Mouse (Mus musculus): ENCODE measurements around the gene Hk2.
A peak's percentile ranks its signal among the peaks of the same experiment; 100 is the strongest.

The Hk2 gene

DNA sequence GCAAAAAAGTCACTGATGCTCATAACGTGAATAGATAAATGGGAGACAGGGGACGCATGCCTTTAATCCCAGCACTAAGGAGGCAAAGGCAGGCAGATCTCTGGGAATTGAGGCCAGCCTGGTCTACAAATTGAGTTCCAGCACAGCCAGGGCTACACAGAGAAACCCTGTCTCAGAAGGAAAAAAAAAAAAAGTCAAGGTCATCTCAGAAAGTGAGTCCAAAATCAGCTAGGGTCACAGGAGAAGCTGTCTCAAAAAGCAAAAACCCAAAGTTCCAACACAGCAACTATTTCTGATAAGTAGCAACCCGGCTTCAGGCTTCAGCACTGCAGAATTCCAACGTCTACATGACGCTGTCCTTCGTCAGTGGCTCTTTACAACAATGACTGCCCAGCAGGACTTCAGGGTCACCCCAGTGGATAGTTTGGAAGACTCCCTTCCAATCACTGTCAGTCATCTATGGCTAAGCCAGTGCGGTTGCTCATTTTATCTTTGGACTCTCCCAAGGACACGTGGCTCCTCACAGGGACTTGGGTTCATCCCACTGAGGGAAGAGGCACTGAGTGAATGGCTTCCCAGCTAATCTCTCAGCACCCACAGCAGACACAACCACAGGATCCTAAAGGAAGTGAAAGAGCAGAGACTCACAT, 33.3 kb downstream of the Hk2 start:
- DNase-seq (ENCODE audit: low read depth, low spot score), result no peak

DNA sequence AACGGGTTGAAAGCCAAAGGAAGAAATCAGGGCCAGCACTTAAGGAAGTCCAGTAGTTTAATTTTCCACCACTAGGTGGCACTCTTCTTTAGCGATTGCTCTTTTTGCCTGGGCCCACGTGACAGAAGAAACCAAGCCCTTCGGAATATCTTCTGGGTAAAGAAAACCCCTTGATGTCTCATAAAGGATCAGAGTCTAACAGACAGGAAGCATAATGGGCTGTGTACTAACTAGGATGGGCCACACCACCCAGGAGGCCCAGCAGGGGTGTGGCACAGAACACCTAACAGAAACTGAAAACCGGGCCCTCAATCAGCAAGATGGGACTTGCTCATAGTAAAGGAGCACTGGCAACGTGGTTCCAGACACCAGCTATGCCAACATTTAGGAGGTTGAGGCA, 34.0 kb downstream of the Hk2 start:
- DNase-seq (ENCODE audit: low read depth, low spot score), result peak; percentile 90

DNA sequence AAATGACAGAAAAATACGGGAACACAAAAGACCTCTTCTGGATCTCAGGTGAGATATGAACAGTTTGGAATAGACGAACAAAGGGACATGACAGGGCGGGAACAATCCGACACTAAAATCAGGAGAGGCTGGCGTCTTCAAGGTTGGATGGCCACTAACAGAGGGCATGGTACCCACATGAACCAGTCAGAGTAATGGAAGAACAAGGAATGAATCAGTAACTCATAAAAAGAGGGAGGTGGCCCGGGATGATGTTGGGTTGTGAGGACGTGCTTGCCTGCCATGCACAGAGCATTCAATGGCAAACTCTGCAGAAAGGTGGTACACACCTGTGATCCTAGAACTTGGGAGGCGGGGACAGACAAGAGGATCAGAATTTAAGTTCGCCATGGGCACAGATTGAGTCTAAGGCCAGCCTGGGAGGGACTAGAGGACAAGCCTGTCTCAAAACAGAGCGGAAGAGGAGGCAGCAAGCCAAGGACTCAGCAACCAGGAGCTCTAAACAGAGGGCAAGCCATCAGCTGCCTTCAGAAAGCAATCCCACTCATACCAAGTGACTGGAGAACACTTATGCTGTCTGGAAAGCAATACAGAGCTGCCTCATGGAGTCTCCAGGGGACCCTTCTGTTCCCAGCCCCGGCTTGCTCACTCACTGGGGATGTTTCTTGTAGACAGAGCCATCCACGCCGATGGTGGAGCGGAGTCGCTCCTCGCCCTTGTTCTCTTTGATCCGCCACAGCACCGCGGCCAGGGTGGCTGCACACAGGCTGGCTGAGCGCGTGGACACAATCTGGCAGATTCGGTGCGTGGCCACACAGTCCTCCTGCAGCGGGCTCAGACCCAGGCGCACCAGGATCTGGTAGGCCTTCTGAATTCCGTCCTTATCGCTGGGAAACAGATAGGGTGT, 36.4 kb downstream of the Hk2 start:
- DNase-seq (ENCODE audit: low read depth, low spot score), result no peak

DNA sequence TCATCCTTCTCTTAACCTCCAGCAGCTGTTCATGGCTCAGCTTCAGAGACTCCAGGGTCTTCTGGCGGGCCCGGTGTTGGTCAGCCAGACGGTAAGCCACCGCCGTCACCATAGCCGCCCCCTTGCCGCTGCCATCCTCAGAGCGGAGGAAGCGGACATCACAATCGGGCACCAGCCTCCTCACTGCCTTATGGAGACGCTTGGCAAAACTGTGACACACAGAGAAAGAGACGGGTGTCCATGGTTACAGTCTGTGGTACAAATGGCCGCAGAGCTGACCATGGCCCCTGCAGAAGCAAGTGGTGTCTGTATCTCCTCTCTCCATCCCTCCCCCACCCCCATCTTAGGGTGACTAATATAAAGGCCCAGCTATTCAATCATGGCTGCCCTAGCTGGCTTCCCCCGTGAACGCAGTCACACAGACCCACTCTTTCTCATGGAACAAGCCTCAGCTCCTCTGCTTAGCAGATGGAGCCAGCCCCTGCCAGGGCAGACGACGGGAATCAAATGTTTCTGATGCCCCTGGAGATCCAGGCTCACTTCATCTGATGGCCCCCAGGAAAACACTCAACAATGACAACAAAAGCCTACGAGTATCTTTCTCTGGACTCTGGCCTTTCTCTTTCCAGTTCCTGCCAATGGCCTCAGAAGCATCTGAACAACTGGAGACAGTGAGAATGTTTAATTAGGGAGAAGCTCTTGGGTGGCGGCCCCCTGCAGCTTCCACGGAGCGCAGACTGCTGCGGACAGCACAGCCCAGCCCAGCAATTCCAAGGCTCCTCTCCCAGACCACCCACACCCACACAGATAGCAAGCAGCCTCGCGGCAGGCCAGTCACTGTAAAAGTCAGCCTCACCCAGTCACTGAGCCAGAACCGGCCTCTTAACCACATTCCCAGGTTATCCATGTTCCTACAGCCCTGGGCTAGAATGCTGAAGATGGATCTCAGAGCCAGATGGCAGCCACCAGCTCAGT, 37.3 kb downstream of the Hk2 start:
- DNase-seq (ENCODE audit: low read depth, low spot score), result no peak

DNA sequence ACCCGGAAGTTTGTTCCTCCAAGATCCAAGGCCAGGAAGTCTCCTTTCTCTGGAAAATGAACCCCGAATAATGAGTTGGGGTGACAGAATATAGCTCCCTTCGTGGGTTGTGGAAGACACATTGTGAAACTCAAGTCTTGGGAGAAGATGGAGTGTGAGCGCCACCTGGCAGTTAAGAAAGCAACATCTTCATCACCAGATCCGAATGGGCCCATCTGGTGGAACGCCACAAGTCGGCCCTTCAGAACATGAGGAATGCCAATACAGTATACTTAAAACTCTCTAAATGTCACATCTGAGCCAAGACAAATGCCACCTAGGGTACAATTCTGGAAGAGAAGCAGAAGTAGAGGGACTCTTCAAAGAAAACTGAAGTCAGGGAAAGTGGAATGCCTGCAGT, 38.9 kb downstream of the Hk2 start:
- no peak for DNase-seq (ENCODE audit: low read depth, low spot score)

DNA sequence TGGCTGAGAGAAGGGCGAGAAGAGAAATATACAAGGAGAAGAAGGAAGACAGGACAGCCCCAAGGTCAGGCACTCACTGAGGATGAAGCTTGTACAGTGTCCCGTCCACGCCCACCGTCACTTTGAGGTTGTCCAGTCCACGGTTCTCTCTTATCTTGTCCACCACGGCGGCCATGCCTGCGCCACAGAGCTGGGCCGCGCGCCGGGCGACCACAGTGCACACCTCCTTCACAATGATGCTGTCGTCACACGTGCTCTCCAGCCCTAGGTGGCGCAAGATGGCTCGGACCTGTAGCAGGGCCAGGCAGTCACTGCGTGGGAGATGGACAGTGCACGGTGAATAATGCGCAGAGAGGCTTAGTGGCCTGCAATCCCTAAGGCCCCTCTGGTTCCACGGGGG, 45.6 kb downstream of the Hk2 start:
- no peak for DNase-seq (ENCODE audit: low read depth, low spot score)

DNA sequence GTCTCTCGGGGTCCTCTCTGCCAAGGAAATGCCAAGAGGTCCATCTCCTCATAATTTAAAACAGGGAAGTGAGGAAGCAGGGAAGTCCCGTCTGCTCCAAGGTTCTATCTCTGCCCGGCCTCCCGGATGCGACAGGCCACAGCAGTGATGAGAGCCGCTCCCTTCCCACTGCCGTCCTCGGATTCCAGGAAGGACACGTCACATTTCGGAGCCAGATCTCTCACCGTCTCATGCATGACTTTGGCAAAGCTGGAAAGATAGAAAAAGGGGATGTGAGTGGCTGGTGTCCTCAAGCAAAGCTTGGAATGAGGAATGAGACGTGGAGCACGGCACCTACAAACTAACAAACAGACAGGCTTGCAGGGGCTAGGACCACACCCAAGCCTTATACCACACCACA, 47.0 kb downstream of the Hk2 start:
- DNase-seq (ENCODE audit: low read depth, low spot score), result no peak

DNA sequence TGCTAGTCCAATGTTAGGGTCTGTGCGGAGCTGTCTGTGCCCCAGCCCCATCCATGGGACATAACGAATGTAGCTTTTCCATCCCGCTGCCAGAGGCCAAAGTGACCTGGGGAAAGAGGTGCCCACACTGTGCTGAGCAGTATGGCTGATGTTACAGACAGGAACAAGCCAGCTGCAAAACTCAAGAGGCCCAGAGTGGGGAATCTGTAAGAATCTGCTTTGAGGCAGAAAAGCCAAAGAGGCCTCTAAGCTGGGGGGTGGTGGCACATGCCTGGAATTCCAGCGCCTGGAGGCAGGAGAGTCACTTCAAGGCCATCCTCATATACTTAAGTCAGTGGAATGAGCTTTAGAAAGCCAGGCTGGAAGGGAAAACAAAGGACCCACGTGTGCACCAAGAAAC, 50.9 kb downstream of the Hk2 start:
- DNase-seq (ENCODE audit: low read depth, low spot score), result no peak

DNA sequence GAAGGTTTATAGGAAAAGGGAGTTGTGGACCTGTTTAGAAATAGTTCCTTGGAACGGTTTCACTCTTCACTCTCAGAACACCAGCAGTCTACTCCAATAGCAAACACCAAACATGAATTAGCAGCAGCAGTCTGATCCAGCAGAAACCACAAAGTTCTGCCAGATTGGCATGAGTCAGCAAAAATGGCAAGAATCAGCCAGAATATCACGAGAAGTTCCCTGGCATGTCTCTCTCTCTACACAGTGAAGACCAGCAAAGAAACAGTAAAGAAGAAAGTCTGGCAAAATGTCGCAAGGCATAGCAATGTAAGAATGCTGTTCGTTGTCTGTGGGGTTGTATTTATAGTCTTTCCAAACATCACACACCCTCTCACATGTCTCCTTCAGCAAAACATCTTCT, 58.1 kb downstream of the Hk2 start:
- no peak for DNase-seq (ENCODE audit: low read depth, low spot score)

DNA sequence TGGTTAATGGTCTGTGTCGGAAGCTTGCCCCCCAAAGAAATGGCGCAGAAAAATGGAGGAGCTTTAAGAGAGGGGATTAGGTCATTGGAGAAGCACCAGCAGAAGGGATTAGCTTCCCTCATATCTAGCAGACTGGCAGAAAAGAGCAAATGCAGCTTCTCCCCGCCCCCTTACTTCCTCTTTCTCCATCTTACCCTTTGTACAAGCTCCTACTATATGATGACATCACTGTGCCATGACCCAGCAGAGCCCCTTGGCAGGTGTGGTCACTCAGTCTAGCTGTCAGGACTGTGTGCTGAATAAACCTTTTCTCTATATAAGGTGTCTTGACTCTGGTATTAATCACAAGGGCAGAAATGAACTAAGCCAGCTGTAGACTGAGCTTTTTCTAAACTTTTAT, 58.6 kb downstream of the Hk2 start:
- DNase-seq (ENCODE audit: low read depth, low spot score), result no peak

DNA sequence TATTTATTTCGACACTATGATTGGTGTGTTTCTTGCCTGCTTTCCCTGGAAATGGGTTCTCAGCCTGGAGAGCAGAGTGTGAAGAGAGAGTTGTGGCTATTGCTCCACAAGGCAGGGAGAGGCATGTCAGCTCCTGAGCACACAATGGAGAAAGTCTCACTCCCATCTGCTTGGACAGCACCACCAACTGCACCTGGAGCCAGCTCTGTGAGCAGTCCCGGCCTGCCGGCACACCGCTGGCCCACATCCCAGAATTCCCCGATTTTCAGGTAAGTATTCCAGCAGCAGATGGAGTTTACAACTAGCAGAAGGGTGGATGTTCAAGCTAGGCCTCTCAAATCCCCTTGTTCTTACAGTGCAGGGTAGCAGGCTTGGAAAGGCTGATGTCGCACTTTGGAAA, 59.0 kb downstream of the Hk2 start:
- no peak for DNase-seq (ENCODE audit: low read depth, low spot score)

DNA sequence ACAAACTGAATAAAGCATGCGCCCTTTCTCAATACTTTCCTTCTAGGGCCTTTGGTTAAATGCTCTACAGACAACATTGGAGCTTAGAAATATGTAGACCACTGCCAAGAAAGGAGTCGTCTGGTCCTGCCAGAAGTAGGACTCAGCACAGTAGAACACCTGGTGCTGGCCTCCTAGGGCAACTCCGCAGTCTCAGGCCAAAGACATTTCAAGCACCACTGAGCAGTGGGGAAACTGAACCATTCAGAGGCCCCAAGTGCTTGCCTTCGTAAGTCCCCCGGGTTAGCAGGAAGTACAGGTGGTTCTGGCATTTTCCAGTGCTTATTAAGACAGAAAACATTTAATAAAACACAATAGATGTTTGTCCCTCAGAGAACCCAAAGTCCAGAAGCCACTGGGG, 59.4 kb downstream of the Hk2 start:
- no peak for DNase-seq (ENCODE audit: low read depth, low spot score)

DNA sequence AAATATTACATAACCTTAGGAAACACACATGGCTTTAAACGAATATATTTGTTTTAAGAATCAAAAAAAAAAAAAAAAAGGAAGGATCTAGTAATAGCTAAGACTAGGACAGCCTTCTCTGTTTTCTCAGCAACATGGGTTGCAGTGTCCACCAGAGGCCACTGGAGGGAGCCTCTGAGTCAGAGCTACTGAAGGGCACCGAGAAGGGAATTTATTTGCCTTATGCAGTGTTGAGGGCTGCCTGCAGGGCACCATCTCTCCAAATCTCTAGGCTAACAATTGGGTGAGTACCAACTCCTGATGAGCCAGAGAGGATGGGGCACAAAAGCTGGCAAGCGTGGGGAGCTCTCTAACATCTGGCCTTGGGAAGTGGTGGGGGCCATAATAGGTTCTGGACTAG, 60.0 kb downstream of the Hk2 start:
- peak; percentile 83 for DNase-seq (ENCODE audit: low read depth, low spot score)

DNA sequence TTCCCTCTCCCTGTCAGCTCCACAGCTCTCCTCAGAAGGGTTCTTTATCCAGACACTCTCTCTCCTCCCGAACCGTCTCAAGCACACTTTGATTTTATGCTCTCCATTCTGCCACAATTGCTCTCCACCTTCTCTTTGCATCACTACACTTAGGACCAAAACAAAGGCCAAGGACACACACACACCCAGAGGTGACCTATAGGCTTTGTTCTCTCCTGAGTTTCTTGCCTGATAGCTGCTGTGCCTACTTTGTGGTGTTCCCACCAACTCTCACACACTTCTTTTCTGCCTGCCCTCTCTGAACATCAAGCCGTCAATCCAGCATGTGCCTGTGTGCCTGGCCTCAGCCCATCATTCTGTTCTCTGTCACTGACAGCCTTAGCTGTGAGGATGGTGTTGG, 66.5 kb downstream of the Hk2 start:
- DNase-seq (ENCODE audit: low read depth, low spot score), result no peak

DNA sequence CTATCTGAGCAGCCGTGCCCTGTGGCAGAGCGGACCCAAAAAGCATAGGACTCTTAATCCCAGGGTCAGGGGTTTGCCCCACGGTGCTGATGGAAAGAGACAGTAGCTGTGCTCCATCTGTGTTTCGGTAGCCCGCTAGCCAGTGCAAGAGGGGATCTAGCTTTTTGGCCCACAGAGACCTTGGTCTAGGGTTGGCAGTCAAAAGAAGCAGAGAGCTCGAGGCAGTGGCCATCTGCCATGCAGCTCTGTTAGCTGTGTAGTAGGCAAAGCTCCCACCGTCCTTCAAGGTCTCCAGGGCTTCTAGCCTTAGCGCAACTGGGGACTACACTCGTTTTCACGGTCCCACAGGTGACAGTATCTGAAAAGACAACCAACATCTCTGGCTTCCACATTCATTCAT, 67.0 kb downstream of the Hk2 start:
- no peak for DNase-seq (ENCODE audit: low read depth, low spot score)

DNA sequence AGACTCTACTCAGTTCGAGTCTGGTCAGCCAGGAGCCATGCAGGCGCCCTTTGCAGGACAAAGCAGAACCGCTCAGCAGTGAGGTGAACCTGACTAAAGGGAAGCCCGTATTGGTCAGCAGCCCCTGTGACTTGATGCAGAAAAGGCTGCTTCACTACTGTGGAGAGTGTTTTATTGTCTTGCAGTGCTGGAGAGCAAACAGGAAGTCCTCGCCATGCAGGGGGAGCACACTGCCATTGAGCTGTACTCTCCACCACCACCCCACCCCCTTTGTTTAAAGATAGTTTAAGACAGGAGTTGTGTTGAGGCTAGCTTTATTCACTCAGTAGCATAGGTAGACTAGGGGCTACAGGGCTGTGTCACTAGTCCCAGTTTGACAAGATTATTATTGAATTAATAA, 69.0 kb downstream of the Hk2 start, which contains the start of gene Pole4:
TSS of gene Pole4 (minus strand) at position 145 of the 400 bp plus-strand sequence.
- no peak for DNase-seq (ENCODE audit: low read depth, low spot score)

DNA sequence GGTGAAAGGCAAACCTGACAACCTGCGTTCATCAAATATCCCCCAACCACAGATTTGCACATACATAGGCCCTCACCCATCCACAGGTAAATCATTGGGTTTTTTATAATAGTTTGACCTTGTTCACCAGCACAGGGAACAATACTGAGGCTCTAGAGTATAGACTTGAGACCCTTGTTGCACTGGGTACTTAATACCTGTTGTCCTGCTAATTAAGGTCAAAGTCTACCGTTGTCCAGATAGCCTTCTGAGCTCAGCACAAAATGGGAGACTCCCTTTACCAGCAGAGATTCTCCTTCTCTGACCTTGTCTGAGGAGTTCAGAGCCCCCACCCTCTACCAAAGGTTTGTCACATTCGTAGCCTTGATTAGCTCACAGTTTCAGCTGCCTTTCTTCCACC, 70.5 kb downstream of the Hk2 start:
- no peak for DNase-seq (ENCODE audit: low read depth, low spot score)

DNA sequence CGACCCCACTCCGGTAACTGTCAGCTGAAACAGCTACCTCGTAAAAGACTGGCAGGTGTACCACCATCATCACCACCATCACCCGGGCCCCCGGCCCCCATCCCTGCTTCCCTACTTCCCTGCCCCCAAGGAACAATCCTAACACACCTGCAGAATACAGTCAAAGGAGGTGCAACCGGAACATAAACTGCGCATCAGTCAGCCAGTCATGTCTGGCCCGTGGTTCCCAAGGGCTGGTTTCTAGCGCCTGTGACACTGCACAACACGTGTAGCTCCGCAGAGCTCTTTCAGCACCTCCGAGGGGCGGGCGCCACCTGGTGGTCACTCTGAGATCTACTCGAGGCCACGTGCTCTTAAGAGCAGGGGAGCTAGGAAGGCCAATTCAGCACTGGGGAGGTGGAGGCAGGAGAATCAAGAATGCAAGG, 71.6 kb downstream of the Hk2 start:
- peak; percentile 92 for DNase-seq (ENCODE audit: low read depth, low spot score)

DNA sequence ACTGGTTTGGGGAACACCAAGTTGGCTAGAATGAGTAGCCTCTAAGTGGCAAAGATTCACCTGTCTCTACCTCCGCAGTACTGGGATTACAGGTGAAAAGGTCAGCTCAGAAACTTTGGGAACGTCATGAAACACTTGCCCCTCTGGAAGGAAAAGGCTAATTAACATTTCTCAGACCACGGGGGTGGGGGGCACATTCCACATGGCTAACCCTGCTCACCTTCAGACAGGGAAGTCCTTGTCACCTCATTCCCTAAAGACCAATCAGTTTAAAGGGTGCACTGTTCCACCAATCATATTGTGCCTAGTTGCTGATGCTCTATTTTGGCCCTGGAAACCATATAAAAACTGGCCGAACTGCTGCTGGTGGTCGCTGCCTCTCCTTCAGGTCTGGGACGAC, 73.0 kb downstream of the Hk2 start:
- DNase-seq (ENCODE audit: low read depth, low spot score), result no peak

DNA sequence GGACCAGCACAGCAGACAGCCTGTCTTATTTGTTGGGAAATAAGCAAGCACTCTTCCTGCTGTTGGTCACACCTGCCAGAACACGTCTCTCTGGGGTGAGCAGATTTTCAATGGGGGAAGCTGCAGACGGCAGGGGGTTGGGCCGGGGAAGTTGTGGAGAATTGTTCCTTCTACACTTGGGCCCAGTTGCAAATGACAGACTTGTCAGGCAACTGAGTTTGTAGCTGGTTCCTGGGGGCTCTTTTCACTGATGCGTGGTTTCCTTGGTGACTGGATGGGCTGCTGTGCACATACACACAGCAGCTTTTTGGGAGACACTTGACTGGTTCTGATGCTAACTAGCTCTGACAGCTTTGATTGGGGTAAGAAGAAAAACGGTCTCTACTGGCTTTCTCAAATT, 74.4 kb downstream of the Hk2 start:
- no peak for DNase-seq (ENCODE audit: low read depth, low spot score)

DNA sequence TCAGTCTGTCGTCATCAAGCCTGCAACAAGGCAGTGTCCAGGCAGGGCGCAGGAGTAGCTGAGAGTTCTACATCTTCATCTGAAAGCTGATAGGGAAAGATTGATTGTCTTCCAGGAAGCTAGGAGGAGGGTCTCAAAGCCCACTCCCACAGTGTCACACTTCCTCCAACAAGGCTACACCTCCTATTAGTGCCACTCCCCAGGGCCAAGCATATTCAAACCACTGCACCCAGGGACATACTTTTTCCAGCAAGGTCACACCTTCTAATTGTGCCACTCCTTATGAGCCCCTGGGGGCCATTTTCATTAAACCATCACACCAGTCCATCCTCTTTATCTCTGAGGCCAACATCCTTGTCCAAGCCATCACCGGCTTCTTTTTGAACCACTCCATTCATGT, 77.5 kb downstream of the Hk2 start:
- no peak for DNase-seq (ENCODE audit: low read depth, low spot score)

DNA sequence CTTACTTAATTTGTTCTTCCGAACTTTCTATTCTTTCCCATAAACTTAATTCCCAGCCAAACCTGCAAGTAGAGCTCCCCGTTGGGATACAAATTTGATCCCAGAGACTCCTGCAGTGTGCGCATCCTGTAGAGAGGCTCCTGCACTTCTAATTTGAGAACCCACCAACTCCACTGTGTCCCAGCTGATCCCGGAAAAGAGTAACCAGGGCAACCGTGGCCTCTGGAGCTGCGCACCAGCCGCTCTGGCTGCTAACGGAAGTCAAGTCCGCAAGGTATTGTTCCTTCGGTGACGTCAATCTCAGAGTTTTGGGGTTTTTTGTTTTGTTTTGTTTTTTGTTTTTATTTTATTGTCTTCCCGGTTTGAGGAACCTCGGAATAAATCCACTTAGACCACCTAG, 79.6 kb downstream of the Hk2 start:
- no peak for DNase-seq (ENCODE audit: low read depth, low spot score)

All from CD4-positive, CD25-positive, alpha-beta regulatory T cell, adult 2 months (primary cell).